Mouse (Mus musculus): ENCODE results near the gene Gm42669.

DNA sequence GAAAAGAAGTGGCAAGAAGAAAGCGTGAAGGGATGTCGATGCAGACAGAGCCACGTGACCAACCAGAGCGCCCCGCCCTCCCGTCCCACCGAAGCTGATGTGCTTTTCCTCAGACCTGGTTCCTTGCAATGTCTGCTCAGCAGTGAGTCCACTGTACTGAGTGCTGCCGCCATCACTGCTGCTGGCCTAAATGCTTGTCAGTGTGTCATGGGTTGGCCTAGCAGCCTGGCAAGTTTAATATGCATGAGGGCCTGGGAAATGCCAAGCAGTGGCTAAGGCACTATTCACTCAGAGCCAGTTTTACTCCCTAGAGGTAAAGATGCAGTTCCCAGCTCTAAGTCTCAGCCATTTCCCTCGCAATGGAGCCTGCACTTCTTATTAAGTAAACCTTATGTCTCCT, 61.7 kb downstream of the Gm42669 start:
- no peak for TF ChIP-seq CTCF (IDR thresholded peaks at IDR 0.05; ENCODE audit: borderline replicate concordance, insufficient read depth, low read length)
- TF ChIP-seq POLR2A (IDR thresholded peaks at IDR 0.05; ENCODE audit: low read depth, low read length) = no peak
